Mouse (Mus musculus) myocyte (in vitro differentiated cells): ENCODE results near the gene Mrpl34.

Source experiments
- MYOD1 ChIP-seq, 3 experiments: IDR thresholded peaks; one replicate each; pipeline ENCODE4 v1.6.1; 2011; ENCODE audit warnings: control low read depth in 2 of 3, low read depth in 2 of 3, mild to moderate bottlenecking in 2 of 3, moderate library complexity in 1 of 3; ENCODE audit not compliant: insufficient read length in 2 of 3, control insufficient read depth in 1 of 3
- MYOG ChIP-seq, 3 experiments: IDR thresholded peaks; one replicate each; pipeline ENCODE4 v1.6.1; 2011; ENCODE audit warnings: control low read depth in 2 of 3, low read depth in 2 of 3, mild to moderate bottlenecking in 2 of 3; ENCODE audit not compliant: insufficient read length in 2 of 3, control insufficient read depth in 1 of 3, insufficient read depth in 1 of 3
- POLR2A ChIP-seq: IDR thresholded peaks from one replicate; pipeline ENCODE4 v1.6.1; 2011; ENCODE audit warnings: low read depth, mild to moderate bottlenecking, control low read depth, moderate library complexity; ENCODE audit not compliant: insufficient read length

- TF ChIP-seq MYOD1 (IDR thresholded peaks at IDR 0.05; ENCODE audit: control insufficient read depth in 1 of 3, insufficient read length in 2 of 3, low read depth in 2 of 3) (no peak), POLR2A (no peak), MYOG (IDR thresholded peaks at IDR 0.05; ENCODE audit: control insufficient read depth in 1 of 3, insufficient read depth in 1 of 3, insufficient read length in 2 of 3, low read depth in 2 of 3) (no peak)
These were observed 13.0 kb upstream of the Mrpl34 start for GRCm38 (mm10) chr8:71451777-71452176.
